Mouse (Mus musculus): ENCODE results near the gene Slc25a35. TPM values are rescaled to one million over a fixed set of nuclear protein-coding genes. Genes with fewer than 3 reads are reported as not detected.
A peak's percentile ranks its signal among the peaks of the same experiment; 100 is the strongest.
"Not testable (repeated sequence)": the region's sequence is repeated elsewhere in the genome, so short reads cannot be mapped to it uniquely, and the experiment has no call there.

Gene Slc25a35
- 2.8 and 3.1 TPM in 2 replicates for polyA plus RNA-seq (2015; fragmentation: Nextera tagmentation; extraction: Ambion mirVana)

- Histone ChIP-seq H3K27ac (peak within 1 kb of the TSS; percentile 58), H3K9ac (peak within 1 kb of the TSS; percentile 52), H3K4me2 (peak within 1 kb of the TSS; percentile 90), H3K4me3 (peak within 1 kb of the TSS; percentile 61), H3K36me3 (no peaks in the 10 kb centered on the region), H3K4me1 (peaks cover 34% of the 10 kb centered on the region), H3K9me3 (no peaks in the 10 kb centered on the region), H3K27me3 (no peaks in the 10 kb centered on the region)
- peak; percentile 96 for ATAC-seq (ENCODE audit: borderline replicate concordance, extremely low read depth, low FRiP score, low TSS enrichment)
- WGBS = under 1% methylated on average over 50 of the region's 50 CpGs
Measured at GRCm38 (mm10) chr11:68967337-68968282, at the start of gene Slc25a35. Gene Slc25a35, plus strand, starts transcription at chr11:68968131.

GRCm38 (mm10) chr11:68923191-68923590, 44.7 kb upstream of the Slc25a35 start:
- no peak overlapping the region for H3K9ac ChIP-seq

DNA sequence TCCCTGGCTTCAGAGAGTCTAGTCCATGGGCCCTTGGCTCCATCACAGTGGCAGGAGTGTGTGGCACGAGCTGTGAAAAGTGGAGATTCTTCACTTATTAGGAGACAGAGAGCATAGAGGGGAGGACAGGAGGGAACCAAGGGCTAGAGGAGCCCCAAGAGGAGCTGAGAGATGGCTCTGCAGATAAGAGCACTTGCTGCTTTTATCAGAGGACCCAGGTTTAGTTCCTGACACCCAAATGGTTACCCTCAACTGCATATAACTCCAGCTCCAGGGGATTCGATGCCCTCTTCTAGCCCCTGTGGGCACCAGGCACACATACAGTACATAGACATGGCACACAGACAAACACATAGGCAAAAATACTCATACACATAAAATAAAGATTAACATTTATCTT, 43.2 kb upstream of the Slc25a35 start:
- ATAC-seq (ENCODE audit: borderline replicate concordance, extremely low read depth, low FRiP score, low TSS enrichment) = no peak
- H3K36me3 ChIP-seq = no peaks in the 10 kb centered on the region
- H3K4me2 ChIP-seq = no peak overlapping the region
- no peak overlapping the region for H3K9ac ChIP-seq
- no peaks in the 10 kb centered on the region for H3K9me3 ChIP-seq
- no peaks in the 10 kb centered on the region for H3K4me1 ChIP-seq
- no peak overlapping the region for H3K4me3 ChIP-seq
- H3K27ac ChIP-seq = no peak overlapping the region
- 80% methylated on average over 2 of the region's 2 CpGs for WGBS
- H3K27me3 ChIP-seq = no peaks in the 10 kb centered on the region

More at GRCm38 (mm10) chr11:68923191-68923590, 44.7 kb upstream of the Slc25a35 start:
- Histone ChIP-seq H3K27ac (no peak overlapping the region), H3K27me3 (no peaks in the 10 kb centered on the region), H3K4me2 (no peak overlapping the region), H3K9me3 (no peaks in the 10 kb centered on the region), H3K4me1 (no peaks in the 10 kb centered on the region), H3K4me3 (no peak overlapping the region), H3K36me3 (no peaks in the 10 kb centered on the region)
- no peak for ATAC-seq (ENCODE audit: borderline replicate concordance, extremely low read depth, low FRiP score, low TSS enrichment)
- WGBS = 51% methylated on average over 3 of the region's 3 CpGs

- Histone ChIP-seq H3K9ac (no peak within 1 kb of the TSS), H3K27me3 (no peaks in the 10 kb centered on the region), H3K4me1 (no peaks in the 10 kb centered on the region), H3K9me3 (no peaks in the 10 kb centered on the region), H3K4me2 (no peak within 1 kb of the TSS), H3K27ac (no peak within 1 kb of the TSS), H3K4me3 (no peak within 1 kb of the TSS), H3K36me3 (no peaks in the 10 kb centered on the region)
- 78% methylated on average over 3 of the region's 3 CpGs for WGBS
- no peak for ATAC-seq (ENCODE audit: borderline replicate concordance, extremely low read depth, low FRiP score, low TSS enrichment)
Measured at GRCm38 (mm10) chr11:68926981-68927380, 41.0 kb upstream of the Slc25a35 start, which contains the start of gene Odf4. Gene Odf4, minus strand, starts transcription at chr11:68927081.

DNA sequence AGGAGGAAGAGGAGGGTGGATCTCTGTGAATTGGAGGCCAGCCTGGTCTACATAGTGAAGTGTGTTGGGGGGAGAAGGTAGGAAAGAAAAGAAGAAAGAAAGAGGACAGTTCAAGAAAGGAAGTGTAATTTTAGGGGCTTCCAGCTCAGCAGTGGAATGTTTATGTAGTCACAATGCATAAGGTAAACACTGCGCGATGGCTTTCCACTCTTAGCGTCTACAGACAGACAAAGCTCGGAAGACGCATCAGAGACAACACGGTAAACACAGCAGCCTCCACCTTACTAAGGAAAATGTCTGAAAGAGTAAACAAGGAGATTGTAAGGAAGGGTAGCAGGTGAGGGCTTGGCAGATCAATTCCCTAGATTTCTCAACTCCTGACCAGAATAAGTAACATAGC, 38.0 kb upstream of the Slc25a35 start:
- Histone ChIP-seq H3K4me1 (no peaks in the 10 kb centered on the region), H3K27ac (no peak overlapping the region), H3K27me3 (no peaks in the 10 kb centered on the region), H3K36me3 (no peaks in the 10 kb centered on the region), H3K4me2 (peak overlapping the region; percentile 1; the same call in 1 of the 2 replicates), H3K4me3 (no peak overlapping the region), H3K9ac (no peak overlapping the region), H3K9me3 (no peaks in the 10 kb centered on the region)
- WGBS = 10% methylated on average over 6 of the region's 6 CpGs
- ATAC-seq (ENCODE audit: borderline replicate concordance, extremely low read depth, low FRiP score, low TSS enrichment) = no peak

- no peak for ATAC-seq (ENCODE audit: borderline replicate concordance, extremely low read depth, low FRiP score, low TSS enrichment)
- Histone ChIP-seq H3K9me3 (no peaks in the 10 kb centered on the region), H3K36me3 (no peaks in the 10 kb centered on the region), H3K9ac (no peak overlapping the region), H3K27me3 (no peaks in the 10 kb centered on the region), H3K4me1 (no peaks in the 10 kb centered on the region), H3K4me3 (no peak overlapping the region), H3K27ac (no peak overlapping the region), H3K4me2 (no peak overlapping the region)
- WGBS = 57% methylated on average over 5 of the region's 5 CpGs
Measured at GRCm38 (mm10) chr11:68933885-68934507, 33.9 kb upstream of the Slc25a35 start.

DNA sequence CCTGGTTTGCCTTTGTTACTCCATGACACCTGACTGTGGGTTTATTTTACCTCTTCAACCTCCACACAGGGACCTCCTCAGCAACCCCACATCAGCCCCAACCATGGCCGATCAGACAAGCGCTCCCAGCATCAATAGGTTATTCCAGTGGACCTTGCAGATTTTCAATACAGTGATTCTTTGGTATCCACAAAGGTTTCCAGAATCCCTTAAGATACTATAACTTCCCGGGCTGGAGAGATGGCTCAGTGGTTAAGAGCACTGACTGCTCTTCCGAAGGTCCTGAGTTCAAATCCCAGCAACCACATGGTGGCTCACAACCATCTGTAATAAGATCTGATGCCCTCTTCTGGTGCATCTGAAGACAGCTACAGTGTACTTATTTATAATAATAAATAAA, 31.0 kb upstream of the Slc25a35 start:
- not testable (repeated sequence) for H3K4me2 ChIP-seq; H3K36me3 ChIP-seq; H3K9me3 ChIP-seq; H3K9ac ChIP-seq; H3K4me3 ChIP-seq; H3K27me3 ChIP-seq; H3K27ac ChIP-seq; ATAC-seq (ENCODE audit: borderline replicate concordance, extremely low read depth, low FRiP score, low TSS enrichment)
- peaks cover 16% of the 10 kb centered on the region for H3K4me1 ChIP-seq
- 82% methylated on average over 4 of the region's 4 CpGs for WGBS

- Histone ChIP-seq H3K4me2 (peak overlapping the region; percentile 62), H3K27ac (peak overlapping the region; percentile 68), H3K4me3 (peak overlapping the region; percentile 47), H3K4me1 (peaks cover 16% of the 10 kb centered on the region), H3K36me3 (no peaks in the 10 kb centered on the region), H3K27me3 (no peaks in the 10 kb centered on the region), H3K9ac (peak overlapping the region; percentile 52), H3K9me3 (no peaks in the 10 kb centered on the region)
- WGBS = 2% methylated on average over 16 of the region's 16 CpGs
- peak; percentile 99 for ATAC-seq (ENCODE audit: borderline replicate concordance, extremely low read depth, low FRiP score, low TSS enrichment)
Measured at GRCm38 (mm10) chr11:68939451-68940304, 28.3 kb upstream of the Slc25a35 start.

DNA sequence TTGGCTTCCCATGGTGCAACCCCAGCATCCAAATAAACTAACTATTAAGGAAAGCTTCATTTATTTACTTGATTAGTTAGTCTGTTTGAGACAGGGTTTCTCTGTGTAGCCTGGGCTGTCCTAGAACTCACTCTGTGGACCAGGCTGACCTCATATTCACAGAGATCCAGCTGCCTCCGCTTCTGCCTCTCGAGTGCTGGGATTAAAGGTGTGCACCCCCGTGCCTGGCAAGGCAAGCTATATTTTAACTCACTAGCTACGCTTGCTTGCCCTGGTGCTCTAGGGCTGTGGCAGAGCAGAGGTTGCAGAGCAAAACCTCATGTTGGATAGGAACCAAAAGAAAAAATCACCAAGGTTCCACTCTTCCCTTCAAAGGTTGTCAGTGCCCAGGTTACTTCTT, 27.4 kb upstream of the Slc25a35 start:
- Histone ChIP-seq H3K4me3 (peak overlapping the region; percentile 47), H3K27me3 (0 out of 2 replicates have a peak, but pooled peaks cover under 1% of the 10 kb centered on the region), H3K4me1 (peaks cover 16% of the 10 kb centered on the region), H3K4me2 (peak overlapping the region; percentile 62), H3K36me3 (no peaks in the 10 kb centered on the region), H3K9me3 (no peaks in the 10 kb centered on the region), H3K27ac (no peak overlapping the region), H3K9ac (peak overlapping the region; percentile 52; the same call in 1 of the 2 replicates)
- ATAC-seq (ENCODE audit: borderline replicate concordance, extremely low read depth, low FRiP score, low TSS enrichment) = no peak
- WGBS = 46% methylated on average over 4 of the region's 4 CpGs

- H3K4me1 ChIP-seq = peaks cover 16% of the 10 kb centered on the region
- H3K27me3 ChIP-seq = peaks cover 20% of the 10 kb centered on the region; the same call in 1 of the 2 replicates
- no peak overlapping the region for H3K9ac ChIP-seq
- H3K4me3 ChIP-seq = no peak overlapping the region
- no peaks in the 10 kb centered on the region for H3K9me3 ChIP-seq
- no peak overlapping the region for H3K4me2 ChIP-seq
- ATAC-seq (ENCODE audit: borderline replicate concordance, extremely low read depth, low FRiP score, low TSS enrichment) = no peak
- H3K36me3 ChIP-seq = peaks cover 3% of the 10 kb centered on the region; the same call in 1 of the 2 replicates
- H3K27ac ChIP-seq = no peak overlapping the region
- WGBS = 79% methylated on average over 8 of the region's 8 CpGs
Measured at GRCm38 (mm10) chr11:68942731-68943130, 25.2 kb upstream of the Slc25a35 start.

DNA sequence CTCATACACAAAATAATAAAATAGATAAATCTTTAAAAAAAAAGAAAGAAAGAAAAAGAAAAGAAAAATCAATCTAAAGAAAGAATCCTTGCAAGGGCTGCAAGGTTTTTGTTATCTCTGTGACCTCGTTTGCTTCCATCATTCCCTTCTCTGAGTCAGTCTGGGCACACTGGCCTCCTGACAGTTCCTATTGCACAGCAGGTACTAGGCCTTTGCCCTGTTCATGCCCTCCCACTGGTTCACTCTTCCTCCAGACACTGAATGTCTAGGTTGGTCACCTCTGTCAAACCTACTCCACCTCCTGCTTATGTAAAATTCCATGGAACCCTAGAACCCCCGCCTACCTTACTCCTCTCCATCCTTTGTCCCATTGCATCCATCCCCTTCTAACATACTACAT, 22.7 kb upstream of the Slc25a35 start:
- H3K9me3 ChIP-seq = no peaks in the 10 kb centered on the region
- no peak overlapping the region for H3K4me3 ChIP-seq
- H3K27ac ChIP-seq = no peak overlapping the region
- H3K4me2 ChIP-seq = no peak overlapping the region
- ATAC-seq (ENCODE audit: borderline replicate concordance, extremely low read depth, low FRiP score, low TSS enrichment) = no peak
- peaks cover 6% of the 10 kb centered on the region; the same call in 1 of the 2 replicates for H3K36me3 ChIP-seq
- H3K4me1 ChIP-seq = peaks cover 8% of the 10 kb centered on the region
- 56% methylated on average over 2 of the region's 2 CpGs for WGBS
- no peak overlapping the region for H3K9ac ChIP-seq
- peaks cover 26% of the 10 kb centered on the region; the same call in 1 of the 2 replicates for H3K27me3 ChIP-seq

Data from lung, embryonic 15.5 days (tissue).